Mouse (Mus musculus) kidney, postnatal 0 days (tissue): ENCODE data around the gene Vrk1. TPM values are rescaled to one million over a fixed set of nuclear protein-coding genes. Genes with fewer than 3 reads are reported as not detected.

ENCODE experiments used
- ATAC-seq: fragments of 200-750 bp; cut with Nextera tagmentation; replicated peaks from 2 replicates; pipeline ENCODE4 v1.8.0; 2017; ENCODE audit warnings: low read depth, moderate number of reproducible peaks, moderate TSS enrichment, moderate library complexity; ENCODE audit not compliant: low FRiP score
- DNase-seq: peaks from one replicate; pipeline ENCODE4 v3.0.0-alpha.2; 2016; ENCODE audit warnings: low spot score
- H3K27ac ChIP-seq: fragments of 300-500 bp; sonication (generic); 2 replicates; pipeline ENCODE4 v1.5.1; 2014; ENCODE audit warnings: mild to moderate bottlenecking
- H3K27me3 ChIP-seq: fragments of 300-500 bp; sonication (generic); 2 replicates; pipeline ENCODE4 v1.6.1; 2014; ENCODE audit warnings: low read length, mixed read lengths; ENCODE audit not compliant: insufficient read depth
- H3K36me3 ChIP-seq: fragments of 300-500 bp; sonication (generic); 2 replicates; pipeline ENCODE4 v1.6.1; 2014; ENCODE audit warnings: low read length, mixed read lengths; ENCODE audit not compliant: insufficient read depth
- H3K4me1 ChIP-seq: fragments of 300-500 bp; sonication (generic); replicated peaks from 2 replicates; pipeline ENCODE4 v1.6.1; 2014; ENCODE audit warnings: antibody characterized with exemption, low read length, mixed read lengths; ENCODE audit not compliant: insufficient read depth
- H3K4me2 ChIP-seq: fragments of 300-500 bp; sonication (generic); 2 replicates; pipeline ENCODE4 v1.6.1; 2014; ENCODE audit warnings: mild to moderate bottlenecking, low read length, moderate library complexity, mixed read lengths
- H3K4me3 ChIP-seq: fragments of 300-500 bp; sonication (generic); replicated peaks from 2 replicates; pipeline ENCODE4 v1.5.1; 2014; ENCODE audit warnings: low read depth, low read length
- H3K9ac ChIP-seq: fragments of 300-500 bp; sonication (generic); 2 replicates; pipeline ENCODE4 v1.6.1; 2014; ENCODE audit warnings: low read depth, low read length
- H3K9me3 ChIP-seq: fragments of 300-500 bp; sonication (generic); replicated peaks from 2 replicates; pipeline ENCODE4 v1.6.1; 2016; ENCODE audit warnings: low read length, inconsistent platforms, mixed read lengths
- CTCF ChIP-seq: IDR thresholded peaks from 2 replicates; pipeline ENCODE4 v1.5.1; 2016; ENCODE audit warnings: antibody characterized with exemption, low read depth, mild to moderate bottlenecking, moderate library complexity
- WGBS: fragments of 180-500 bp; shearing (Covaris S2); extraction: QIAGEN DNeasy Blood & Tissue Kit; methylation state at CpG from one replicate; pipeline ENCODE4 v1.1.7; 2014; 5-methylcytosine and 5-hydroxymethylcytosine counted together
- polyA plus RNA-seq: library from polyadenylated mRNA; unstranded; fragments of >200 nt; fragmentation: Nextera tagmentation; extraction: Ambion mirVana; gene quantifications from 2 replicates; pipeline ENCODE4 v1.2.1, GENCODE M21; 2015

Vrk1 gene
- polyA plus RNA-seq, 1 experiment from 2014 or later, result 45.3 TPM

- Histone ChIP-seq H3K4me3 (no peak overlapping the region), H3K36me3 (no peaks in the 10 kb centered on the region), H3K4me2 (no peak overlapping the region), H3K4me1 (no peaks in the 10 kb centered on the region), H3K9me3 (no peaks in the 10 kb centered on the region), H3K9ac (no peak overlapping the region), H3K27me3 (no peaks in the 10 kb centered on the region), H3K27ac (no peak overlapping the region)
- ATAC-seq, result no peak
- DNase-seq, result no peak
- no peak for TF ChIP-seq CTCF
- 84% methylated on average over 22 of the region's 22 CpGs for WGBS
These were observed 1.5 kb upstream of the Vrk1 start for GRCm38 (mm10) chr12:106008348-106009050.

GRCm38 (mm10) chr12:106009122-106009870 lies 732 bp upstream of the Vrk1 start:
- Histone ChIP-seq H3K27me3 (no peaks in the 10 kb centered on the region), H3K36me3 (no peaks in the 10 kb centered on the region), H3K4me1 (no peaks in the 10 kb centered on the region), H3K27ac (no peak overlapping the region), H3K9ac (no peak overlapping the region), H3K4me2 (peak overlapping the region; percentile 56), H3K9me3 (no peaks in the 10 kb centered on the region), H3K4me3 (peak overlapping the region; percentile 78; the same call in 1 of the 2 replicates)
- no peak for TF ChIP-seq CTCF
- 79% methylated on average over 12 of the region's 12 CpGs for WGBS
- DNase-seq, result no peak
- no peak for ATAC-seq

GRCm38 (mm10) chr12:106012161-106012560 lies 2.1 kb downstream of the Vrk1 start:
- ATAC-seq, result no peak
- DNase-seq, result no peak
- H3K4me1 ChIP-seq, result no peaks in the 10 kb centered on the region
- WGBS, result 81% methylated on average over 2 of the region's 2 CpGs
- no peak overlapping the region for H3K4me3 ChIP-seq
- H3K9me3 ChIP-seq, result no peaks in the 10 kb centered on the region
- no peak overlapping the region for H3K4me2 ChIP-seq
- H3K27me3 ChIP-seq, result no peaks in the 10 kb centered on the region
- H3K27ac ChIP-seq, result no peak overlapping the region
- no peak overlapping the region for H3K9ac ChIP-seq
- no peaks in the 10 kb centered on the region for H3K36me3 ChIP-seq
- no peak for TF ChIP-seq CTCF

- no peaks in the 10 kb centered on the region for H3K9me3 ChIP-seq
- H3K4me2 ChIP-seq, result no peak overlapping the region
- TF ChIP-seq CTCF, result no peak
- no peaks in the 10 kb centered on the region for H3K4me1 ChIP-seq
- ATAC-seq (no peak), DNase-seq (no peak)
- no peak overlapping the region for H3K4me3 ChIP-seq
- no peaks in the 10 kb centered on the region for H3K36me3 ChIP-seq
- H3K27me3 ChIP-seq, result no peaks in the 10 kb centered on the region
- H3K9ac ChIP-seq, result no peak overlapping the region
- WGBS, result 92% methylated on average over 12 of the region's 12 CpGs
- H3K27ac ChIP-seq, result no peak overlapping the region
These were observed 6.4 kb downstream of the Vrk1 start for GRCm38 (mm10) chr12:106016265-106017012.

- H3K9me3 ChIP-seq, result no peaks in the 10 kb centered on the region
- no peak overlapping the region for H3K4me3 ChIP-seq
- 82% methylated on average over 4 of the region's 4 CpGs for WGBS
- H3K27me3 ChIP-seq, result no peaks in the 10 kb centered on the region
- H3K4me2 ChIP-seq, result no peak overlapping the region
- DNase-seq (no peak), ATAC-seq (no peak)
- no peak overlapping the region for H3K9ac ChIP-seq
- H3K4me1 ChIP-seq, result no peaks in the 10 kb centered on the region
- H3K36me3 ChIP-seq, result no peaks in the 10 kb centered on the region
- TF ChIP-seq CTCF, result no peak
- H3K27ac ChIP-seq, result no peak overlapping the region
These were observed 10.0 kb downstream of the Vrk1 start for GRCm38 (mm10) chr12:106020063-106020462.

- WGBS, result 93% methylated on average over 9 of the region's 9 CpGs
- no peak for DNase-seq
- Histone ChIP-seq H3K4me3 (no peak overlapping the region), H3K27me3 (no peaks in the 10 kb centered on the region), H3K4me1 (no peaks in the 10 kb centered on the region), H3K9ac (no peak overlapping the region), H3K4me2 (no peak overlapping the region), H3K9me3 (no peaks in the 10 kb centered on the region), H3K27ac (no peak overlapping the region), H3K36me3 (no peaks in the 10 kb centered on the region)
- TF ChIP-seq CTCF, result no peak
- no peak for ATAC-seq
These were observed 13.6 kb downstream of the Vrk1 start for GRCm38 (mm10) chr12:106023652-106024051.
